Mouse (Mus musculus) megakaryocyte, embryonic 14.5 days (primary cell): ENCODE results near the gene Mfsd4a.

Source experiments
- FLI1 ChIP-seq: IDR thresholded peaks from 2 replicates; pipeline ENCODE4 v1.6.1; 2012; ENCODE audit warnings: low read length, inconsistent platforms, mixed read lengths
- GATA1 ChIP-seq: IDR thresholded peaks from 3 replicates; pipeline ENCODE4 v1.6.1; 2012; ENCODE audit warnings: mixed read lengths, low read length, inconsistent platforms, borderline replicate concordance

DNA sequence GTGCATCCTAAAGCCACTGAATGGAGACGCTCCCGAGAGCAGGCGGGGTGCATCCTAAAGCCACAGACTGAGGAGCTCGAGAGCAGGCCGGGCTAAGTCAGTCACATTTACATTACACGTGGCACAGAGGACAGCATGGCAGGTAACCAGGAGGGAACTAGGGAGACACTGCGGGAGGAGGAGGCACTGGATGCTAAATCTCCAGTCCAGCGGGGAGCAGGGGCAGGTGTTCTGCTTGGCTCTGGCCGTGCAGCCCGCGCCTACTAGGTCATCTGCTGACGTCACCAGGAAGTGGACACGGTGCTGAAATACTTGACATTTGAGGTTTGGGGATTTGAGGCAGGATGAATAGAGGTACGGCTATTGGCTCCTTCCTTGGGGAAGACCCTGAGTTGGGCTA lies 36.5 kb upstream of the Mfsd4a start:
- no peak for TF ChIP-seq GATA1
- TF ChIP-seq FLI1: no peak
